Mouse (Mus musculus) B cell, adult 62 days (primary cell): ENCODE results near the gene Unc45a. TPM values are rescaled to one million over a fixed set of nuclear protein-coding genes. Genes with fewer than 3 reads are reported as not detected.

ENCODE experiments used
- total RNA-seq: library from RNA; stranded (reverse); gene quantifications from 4 replicates; pipeline ENCODE4 v1.2.4, GENCODE M21; 2023

The Unc45a gene
- total RNA-seq = 86.9 to 102 TPM (median 94.9 TPM) in 4 replicates

DNA sequence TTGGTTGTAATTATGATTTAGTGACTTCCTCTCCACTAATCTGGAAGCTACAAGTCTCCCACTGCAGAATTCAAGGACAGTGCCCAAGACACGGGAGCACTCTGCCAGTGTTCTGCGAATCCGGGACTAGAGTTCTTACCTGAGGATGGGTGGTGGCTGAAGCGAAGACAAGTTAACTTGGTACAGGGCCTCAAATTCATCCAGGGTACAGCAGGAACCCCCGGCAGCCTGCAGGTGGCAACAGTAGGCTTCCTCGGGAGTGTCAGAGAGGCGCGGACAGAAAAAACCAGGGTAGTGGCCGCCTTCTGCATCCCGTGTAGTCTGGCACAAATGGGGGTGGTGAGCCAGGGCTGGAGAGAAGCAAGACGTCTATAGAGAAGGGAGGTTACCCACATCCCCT is at the start of gene Unc45a:
Unc45a (minus strand) TSS at position 213 of the 400 bp plus-strand sequence.

DNA sequence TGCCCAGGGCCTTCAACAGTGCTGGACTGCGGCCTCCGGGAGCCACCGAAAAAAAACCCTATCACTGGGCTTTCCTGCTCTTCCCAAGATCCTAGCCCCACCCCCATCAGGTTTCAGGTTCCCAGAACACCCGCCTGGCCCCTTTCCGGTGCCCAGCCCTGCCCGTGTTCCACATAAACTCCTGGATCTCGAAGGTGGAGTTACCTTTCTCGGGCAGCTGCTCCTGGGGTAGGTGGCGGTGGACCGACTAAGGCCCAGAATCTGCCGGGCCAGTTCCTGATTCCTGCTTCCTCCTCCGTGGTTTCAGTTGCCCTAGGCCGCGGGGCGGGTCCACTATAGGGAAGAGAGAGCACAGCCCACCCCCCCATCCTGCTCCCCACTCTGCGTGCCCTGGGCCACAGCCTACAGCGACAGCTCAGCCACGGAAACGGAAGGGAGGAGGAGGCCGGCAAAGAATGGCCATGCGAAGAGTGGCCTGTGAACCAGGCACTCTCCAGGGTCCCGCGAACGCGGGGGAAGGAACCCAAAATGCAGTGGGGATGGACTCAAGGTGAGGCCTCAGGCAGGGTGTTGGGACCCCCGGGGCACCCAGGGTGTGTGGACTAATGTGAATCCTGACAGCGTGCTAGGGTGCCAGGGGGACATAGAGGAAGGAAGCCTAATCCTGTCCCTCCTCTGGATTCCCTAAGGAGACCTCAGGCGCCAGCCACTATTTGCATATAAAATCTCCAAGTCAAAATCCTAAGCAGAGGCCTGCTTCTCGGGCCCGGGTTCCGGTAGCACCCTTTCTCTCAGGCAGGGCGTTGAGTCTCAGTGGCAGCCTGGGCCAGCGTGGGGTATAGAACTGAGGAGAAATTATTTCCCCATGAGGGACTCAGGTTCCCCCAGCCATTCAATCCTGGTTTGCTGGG is 47.1 kb upstream of the Unc45a start, which contains the start of gene Fes:
Fes (minus strand) TSS at position 314 of the 911 bp plus-strand sequence.

DNA sequence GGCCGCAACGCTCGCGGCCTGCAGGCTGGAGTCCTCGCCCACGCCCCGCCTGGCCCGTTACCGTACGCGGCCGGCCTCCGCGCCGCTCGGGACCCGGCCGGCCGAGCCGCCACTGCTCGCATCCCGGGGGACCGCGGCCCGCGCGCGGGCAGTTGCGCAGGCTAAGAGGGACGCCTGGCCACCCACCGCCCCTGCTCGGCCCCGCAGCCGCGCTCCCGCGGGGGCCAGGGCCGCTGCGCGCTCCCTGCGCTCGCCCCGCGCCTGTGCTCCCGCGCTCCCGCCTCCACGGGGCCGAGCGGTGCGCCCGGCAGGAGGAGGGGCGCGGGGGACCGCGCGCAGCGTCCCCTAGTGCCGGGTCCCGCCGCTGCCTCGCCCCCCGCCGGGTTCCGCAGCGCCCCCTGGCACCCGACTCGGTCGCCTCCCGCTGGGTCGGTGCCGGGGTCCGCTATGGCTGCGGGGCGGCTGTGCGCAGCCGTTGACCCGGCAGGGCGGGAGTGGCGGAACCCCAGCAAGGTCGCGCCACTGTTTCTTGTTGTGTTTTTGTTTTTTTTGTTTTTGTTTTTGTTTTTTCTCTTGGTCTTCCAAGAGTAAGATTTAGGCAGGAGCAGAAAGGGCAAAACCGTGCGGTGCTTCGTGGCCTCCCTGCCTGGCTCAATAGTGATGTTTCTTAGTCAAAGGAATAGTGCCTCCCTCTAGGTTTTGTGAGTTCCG is 30.4 kb upstream of the Unc45a start, which contains the start of gene Man2a2:
Man2a2 (minus strand) TSS at position 335 of the 711 bp plus-strand sequence.

DNA sequence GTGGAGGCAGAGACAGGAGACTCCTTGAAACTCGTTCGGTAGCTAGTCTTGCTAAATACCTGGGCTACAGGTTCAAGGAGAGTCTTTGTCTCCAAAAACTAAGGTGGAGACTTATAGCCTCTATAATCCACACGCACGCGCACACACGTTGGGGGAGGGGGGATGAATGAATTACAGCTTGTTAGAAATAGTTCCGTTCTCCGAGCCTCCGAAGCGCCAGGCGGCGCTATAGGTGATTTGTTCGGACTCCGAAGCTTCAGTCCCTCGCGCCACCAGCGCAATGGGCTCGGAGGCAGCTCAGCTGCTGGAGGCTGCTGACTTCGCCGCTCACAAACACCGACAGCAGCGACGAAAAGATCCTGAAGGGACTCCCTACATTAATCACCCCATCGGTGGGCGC is 2.1 kb upstream of the Unc45a start, which contains the start of gene Hddc3:
Hddc3 (plus strand) TSS at position 247 of the 400 bp plus-strand sequence.

DNA sequence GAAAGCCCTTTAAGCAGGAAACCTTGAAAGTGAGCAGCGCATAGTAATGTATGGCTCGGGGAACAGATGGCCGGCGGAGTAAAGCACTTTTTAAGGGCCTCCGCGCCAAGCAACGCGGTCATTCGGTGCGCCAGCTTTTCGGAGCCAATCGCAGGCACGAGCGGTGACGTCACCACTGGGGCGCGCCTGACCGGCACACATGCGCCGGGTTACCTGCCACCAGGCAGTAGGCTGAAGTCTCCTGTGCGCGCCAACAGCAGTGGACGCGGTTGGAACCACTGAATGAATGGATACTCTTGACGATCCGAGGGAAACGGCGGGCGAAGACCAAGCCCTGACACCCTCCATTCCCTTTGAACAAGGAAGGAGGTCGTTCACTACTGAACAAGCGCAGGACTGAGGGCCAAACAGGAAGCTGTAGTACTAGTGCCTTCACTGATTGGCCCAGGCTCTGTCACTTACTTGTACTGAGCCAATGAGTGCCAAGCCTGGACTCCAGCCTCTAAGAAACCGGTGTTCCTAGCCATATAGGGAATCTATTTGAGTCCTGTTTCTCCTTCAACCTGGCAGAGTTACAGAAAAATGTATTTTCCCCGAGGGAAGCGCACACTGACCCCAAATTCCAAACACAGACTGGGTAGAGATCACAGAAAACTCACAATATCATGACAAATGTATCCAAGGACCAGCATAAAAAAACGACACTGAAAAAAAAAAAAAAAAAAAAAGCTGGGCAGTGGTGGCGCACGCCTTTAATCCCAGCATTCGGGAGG is 16.6 kb downstream of the Unc45a start, which contains the start of gene Rccd1:
Rccd1 (minus strand) TSS at position 412 of the 773 bp plus-strand sequence.

DNA sequence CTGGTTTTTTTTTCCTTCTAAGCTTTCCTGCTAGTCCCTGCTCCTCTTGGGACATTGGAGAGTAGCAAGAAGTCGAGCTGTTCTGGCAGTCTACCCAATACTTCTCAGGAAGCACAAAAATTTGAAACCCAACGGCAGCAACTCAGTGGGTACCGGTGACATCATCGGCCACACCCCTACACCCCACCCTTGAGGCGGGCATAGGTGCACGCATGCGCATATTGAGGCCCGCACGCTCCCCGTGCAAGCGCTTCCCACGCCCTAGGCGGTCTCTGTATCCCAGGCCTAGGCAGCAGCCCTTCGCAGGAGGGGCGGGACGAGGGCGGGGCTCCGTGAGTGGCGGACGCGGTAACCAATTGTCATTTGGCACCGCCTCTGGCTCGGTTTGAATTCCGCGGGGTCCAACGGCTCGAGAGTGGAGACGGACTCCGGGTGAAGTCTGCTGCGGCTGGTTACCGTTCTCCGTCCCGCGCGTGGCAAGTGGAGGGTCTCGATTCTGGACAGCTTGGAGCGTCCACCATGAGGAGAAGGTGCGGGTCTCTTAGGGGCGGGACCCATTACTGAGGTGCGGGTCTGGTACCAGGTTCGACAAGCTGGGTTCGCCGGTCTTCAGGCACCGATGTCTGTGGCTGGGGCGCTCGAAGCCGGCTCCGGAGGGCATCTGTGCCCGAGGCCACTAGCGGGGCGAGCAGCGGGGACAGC is 46.6 kb downstream of the Unc45a start, which contains the start of gene Prc1:
Prc1 (plus strand) TSS at position 389 of the 702 bp plus-strand sequence.

Other genes starting within 250 kb of the Unc45a start
- gene Idh2, start 225.6 kb downstream of the Unc45a start, total RNA-seq = 22.6 to 32.5 TPM (median 25.3 TPM) in 4 replicates
- 141 to 155 TPM (median 148 TPM) in 4 replicates for gene Sema4b, start 154.2 kb downstream of the Unc45a start, total RNA-seq
- 86.7 to 111 TPM (median 93.5 TPM) in 4 replicates for gene Cib1, start 108.2 kb downstream of the Unc45a start, total RNA-seq
- 5.6 to 8.0 TPM (median 6.5 TPM) in 4 replicates for gene Gdpgp1, start 108.1 kb downstream of the Unc45a start, total RNA-seq
- 1.0 to 3.8 TPM (median 2.1 TPM) in 4 replicates for gene Ttll13, start 94.6 kb downstream of the Unc45a start, total RNA-seq
- gene Ngrn, start 79.8 kb downstream of the Unc45a start, total RNA-seq = 13.1 to 17.9 TPM (median 17.1 TPM) in 4 replicates
- gene Vps33b, start 71.4 kb downstream of the Unc45a start, total RNA-seq = 31.2 to 36.5 TPM (median 34.5 TPM) in 4 replicates
- 4.2 to 7.5 TPM (median 5.5 TPM) in 4 replicates for gene Prc1, start 46.6 kb downstream of the Unc45a start, total RNA-seq
- 23.3 to 31.6 TPM (median 27.0 TPM) in 4 replicates for gene Rccd1, start 16.6 kb downstream of the Unc45a start, total RNA-seq
- 13.2 to 21.3 TPM (median 14.8 TPM) in 4 replicates for gene Hddc3, start 2.1 kb upstream of the Unc45a start, total RNA-seq
- gene Man2a2, start 30.4 kb upstream of the Unc45a start, total RNA-seq = 92.3 to 112 TPM (median 102 TPM) in 4 replicates
- gene Fes, start 46.9 kb upstream of the Unc45a start, total RNA-seq = 30.4 to 45.6 TPM (median 39.6 TPM) in 4 replicates
- 56.9 to 70.6 TPM (median 59.0 TPM) in 4 replicates for gene Furin, start 64.4 kb upstream of the Unc45a start, total RNA-seq
- 14.4 to 18.7 TPM (median 17.4 TPM) in 4 replicates for gene Blm, start 194.1 kb upstream of the Unc45a start, total RNA-seq